Mouse (Mus musculus): ENCODE measurements at regions not wholly inside any gene's neighbourhood (a gene's known extent, or its start where the extent isn't known, plus 50 kb on each side); places are given as distances from the start of the nearest gene placed in this dataset.

DNA sequence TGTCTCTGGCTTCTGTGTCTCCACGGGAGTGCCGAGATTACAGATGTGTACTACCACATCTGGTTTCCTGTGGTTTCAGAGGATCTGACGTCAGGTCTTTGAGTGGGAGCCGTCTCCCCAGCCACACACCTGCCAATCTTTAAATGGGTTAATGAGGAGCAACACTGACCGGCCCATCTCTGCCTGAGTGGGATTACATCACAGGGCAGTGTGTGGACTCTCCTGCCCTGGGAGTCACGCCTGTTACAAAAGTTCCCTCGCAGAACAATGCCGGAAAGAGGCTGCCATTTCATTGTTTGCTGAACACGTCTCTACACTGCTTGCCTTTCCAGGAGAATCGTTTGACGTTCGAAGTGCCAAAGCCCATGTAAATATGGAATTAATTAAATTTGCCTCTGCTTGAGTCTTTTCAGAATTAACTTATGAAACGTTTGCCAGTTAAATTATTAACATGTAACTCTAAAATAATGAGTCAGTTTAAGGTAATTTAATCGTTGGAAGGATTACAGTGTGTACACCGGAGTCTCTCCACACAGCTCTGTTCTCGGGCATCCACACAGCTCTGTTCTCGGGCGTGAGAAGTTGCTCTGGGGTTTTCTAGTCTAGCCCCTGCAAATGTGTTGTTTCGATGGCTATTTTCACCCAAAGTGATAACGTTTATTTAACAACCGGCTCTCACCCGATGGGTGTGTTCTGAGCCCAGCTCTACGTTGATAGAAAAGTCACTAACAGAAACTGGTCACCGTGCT is 61.5 kb upstream of the Ajap1 start:
- TF ChIP-seq CTCF (IDR thresholded peaks at IDR 0.05; ENCODE audit: low read depth) (no peak), EP300 (optimal IDR thresholded peaks at IDR 0.05) (no peak)
